Mouse (Mus musculus): ENCODE measurements around the gene Cd274.

- no peak for TF ChIP-seq CTCF (IDR thresholded peaks at IDR 0.05; ENCODE audit: extremely low read depth, insufficient read length, insufficient replicate concordance, low read depth, low read length)
- TF ChIP-seq POLR2A (IDR thresholded peaks at IDR 0.05; ENCODE audit: low read depth, low read length): no peak
These were observed 786 bp downstream of the Cd274 start for GRCm38 (mm10) chr19:29368041-29368440.
